Mouse (Mus musculus): ENCODE measurements at regions not wholly inside any gene's neighbourhood (a gene's known extent, or its start where the extent isn't known, plus 50 kb on each side); places are given as distances from the start of the nearest gene placed in this dataset.

- no peak for TF ChIP-seq CTCF (IDR thresholded peaks at IDR 0.05)
- H3K4me3 ChIP-seq, result no peak overlapping the region
- H3K27ac ChIP-seq, result no peak overlapping the region
- intact Hi-C loops (cut with DNase I), result no loop called here
- no peak for DNase-seq
These were observed 75.6 kb upstream of the Tmprss2 start for GRCm38 (mm10) chr16:97686561-97686960.

GRCm38 (mm10) chr16:97685603-97686285, 74.7 kb upstream of the Tmprss2 start:
- DNase-seq, result no peak
- no peak for TF ChIP-seq CTCF (IDR thresholded peaks at IDR 0.05)
- H3K27ac ChIP-seq, result no peak overlapping the region
- intact Hi-C loops (cut with DNase I), result no loop called here
- no peak overlapping the region for H3K4me3 ChIP-seq

DNA sequence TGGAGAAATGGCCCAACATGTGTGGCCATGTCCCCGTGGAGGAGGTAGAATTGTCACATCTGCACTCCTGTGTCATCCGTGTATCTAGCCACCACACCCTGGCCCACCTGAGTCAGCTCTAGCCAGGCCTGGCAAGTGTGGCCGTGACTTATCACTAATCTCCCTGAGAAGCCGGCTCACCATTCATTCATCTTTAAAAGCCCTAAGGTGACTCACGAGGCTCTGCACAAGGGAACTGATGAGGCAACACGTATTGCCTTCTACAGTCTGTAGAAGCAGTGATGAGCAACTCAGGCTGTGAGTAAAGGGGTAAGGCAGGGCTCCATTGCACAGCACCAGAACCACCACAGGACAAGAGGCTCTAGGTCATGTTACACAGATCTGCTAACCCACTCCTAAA, 70.2 kb upstream of the Tmprss2 start:
- DNase-seq, result no peak
- no peak for TF ChIP-seq CTCF (IDR thresholded peaks at IDR 0.05)
- Histone ChIP-seq H3K4me3 (no peak overlapping the region), H3K27ac (no peak overlapping the region)
- intact Hi-C loops (cut with DNase I), result no loop called here

GRCm38 (mm10) chr16:97679820-97680219, 68.8 kb upstream of the Tmprss2 start:
- intact Hi-C loops (cut with DNase I), result no loop called here

GRCm38 (mm10) chr16:97679252-97679651, 68.3 kb upstream of the Tmprss2 start:
- intact Hi-C loops (cut with DNase I), result no loop called here
- no peak overlapping the region for H3K4me3 ChIP-seq

More at GRCm38 (mm10) chr16:97679820-97680219, 68.8 kb upstream of the Tmprss2 start:
- no peak for TF ChIP-seq CTCF (IDR thresholded peaks at IDR 0.05)
- DNase-seq, result no peak
- no peak overlapping the region for H3K27ac ChIP-seq
- no peak overlapping the region for H3K4me3 ChIP-seq

DNA sequence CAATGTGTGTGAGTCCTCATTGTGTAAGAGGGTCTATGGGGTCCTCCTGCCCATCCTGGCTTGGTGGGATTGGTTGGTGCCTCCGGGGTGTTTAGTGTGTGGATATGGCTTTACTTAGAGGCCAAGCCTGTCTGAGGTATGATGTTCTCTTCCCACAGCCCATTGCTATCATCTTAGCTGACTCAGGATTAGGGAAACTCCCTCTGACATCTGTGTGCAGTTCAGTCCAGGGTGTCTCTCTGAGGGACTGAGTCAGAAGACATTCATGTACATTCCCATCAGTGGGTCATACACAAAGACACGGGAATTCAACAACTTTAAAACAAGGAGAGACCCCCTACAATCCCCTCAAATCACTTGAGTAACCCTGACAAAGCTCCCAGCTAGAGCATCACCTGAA, 66.6 kb upstream of the Tmprss2 start:
- Histone ChIP-seq H3K27ac (no peak overlapping the region), H3K4me3 (no peak overlapping the region)
- intact Hi-C loops (cut with DNase I), result no loop called here
- no peak for DNase-seq
- no peak for TF ChIP-seq CTCF (IDR thresholded peaks at IDR 0.05)

More at GRCm38 (mm10) chr16:97679252-97679651, 68.3 kb upstream of the Tmprss2 start:
- no peak for DNase-seq
- H3K27ac ChIP-seq, result no peak overlapping the region
- no peak for TF ChIP-seq CTCF (IDR thresholded peaks at IDR 0.05)

- DNase-seq, result no peak
- TF ChIP-seq CTCF (IDR thresholded peaks at IDR 0.05), result no peak
- Histone ChIP-seq H3K4me3 (no peak overlapping the region), H3K27ac (no peak overlapping the region)
- intact Hi-C loops (cut with DNase I), result no loop called here
These were observed 62.6 kb upstream of the Tmprss2 start for GRCm38 (mm10) chr16:97673576-97673975.

DNA sequence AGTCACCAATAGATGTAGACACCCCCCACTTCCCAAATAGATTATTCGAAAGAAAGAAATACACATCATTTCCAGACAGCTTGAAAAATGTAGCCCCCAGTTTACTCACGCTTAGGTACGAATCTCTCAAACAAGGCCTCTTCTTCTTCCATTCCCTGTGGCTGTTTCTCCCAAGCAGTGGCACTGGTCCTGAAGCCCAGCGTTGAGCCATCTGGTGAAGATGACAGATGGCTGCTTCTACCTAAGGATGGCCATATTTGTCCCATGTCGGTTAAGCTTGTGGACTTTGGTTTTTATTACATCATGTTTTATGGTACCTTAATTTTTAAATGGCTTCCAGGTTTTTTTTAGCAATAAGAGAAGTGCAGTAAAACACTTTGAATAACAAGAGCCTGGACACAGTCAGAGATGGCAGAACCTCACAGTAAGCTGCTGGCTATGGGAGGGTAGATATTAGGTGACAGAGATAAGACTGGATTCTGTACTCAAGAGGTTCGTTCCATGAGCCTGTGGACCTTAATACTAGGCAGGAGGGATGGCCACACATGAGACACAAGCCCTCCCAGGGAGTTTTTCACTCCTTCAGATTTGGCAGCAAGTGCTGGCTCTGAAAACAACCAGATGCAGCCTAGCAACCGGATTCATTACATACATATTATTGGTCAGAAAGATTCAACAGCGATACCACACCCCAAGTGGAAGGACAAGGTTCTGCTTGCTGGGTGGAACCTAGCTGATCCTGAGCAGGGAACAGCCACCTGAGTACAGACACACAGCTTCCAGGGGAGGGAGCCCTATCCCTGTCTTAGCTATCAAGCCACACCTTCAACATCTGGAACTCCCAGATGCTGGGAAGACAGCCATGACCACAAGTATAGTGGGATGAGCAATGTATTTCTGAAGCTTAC, 59.4 kb upstream of the Tmprss2 start:
- no peak overlapping the region for H3K4me3 ChIP-seq
- DNase-seq, result no peak
- peak; percentile 14; the same call in 1 of the 2 replicates for TF ChIP-seq CTCF (IDR thresholded peaks at IDR 0.05)
- intact Hi-C loops (cut with DNase I), result no loop called here
- H3K27ac ChIP-seq, result no peak overlapping the region

GRCm38 (mm10) chr16:97667536-97667935, 56.5 kb upstream of the Tmprss2 start:
- intact Hi-C loops (cut with DNase I), result no loop called here
- Histone ChIP-seq H3K4me3 (no peak overlapping the region), H3K27ac (no peak overlapping the region)
- no peak for DNase-seq
- peak; percentile 4; the same call in 1 of the 2 replicates for TF ChIP-seq CTCF (IDR thresholded peaks at IDR 0.05)

- intact Hi-C loops (cut with DNase I), result no loop called here
- TF ChIP-seq CTCF (IDR thresholded peaks at IDR 0.05), result no peak
- DNase-seq, result no peak
These were observed 54.5 kb upstream of the Tmprss2 start for GRCm38 (mm10) chr16:97665518-97665917.

More at GRCm38 (mm10) chr16:97665518-97665917, 54.5 kb upstream of the Tmprss2 start:
- Histone ChIP-seq H3K4me3 (no peak overlapping the region), H3K27ac (no peak overlapping the region)
